Mouse (Mus musculus) frontal cortex, postnatal 14 days (tissue): ENCODE measurements around the gene Ccdc27.

Experiments used
- DNase-seq, 2 experiments: peaks; one replicate each; pipeline ENCODE4 v3.0.0; 2022; ENCODE audit warnings: low spot score in 2 of 2

The Ccdc27 gene

GRCm38 (mm10) chr4:154025641-154026440 lies 16.6 kb downstream of the Ccdc27 start, which contains the start of gene Smim1:
TSS of gene Smim1 (minus strand) at chr4:154026230.
- DNase-seq, result peak in 1 of 2 experiments; percentile 50

GRCm38 (mm10) chr4:154024729-154025521 lies 17.6 kb downstream of the Ccdc27 start:
- no peak for DNase-seq

DNA sequence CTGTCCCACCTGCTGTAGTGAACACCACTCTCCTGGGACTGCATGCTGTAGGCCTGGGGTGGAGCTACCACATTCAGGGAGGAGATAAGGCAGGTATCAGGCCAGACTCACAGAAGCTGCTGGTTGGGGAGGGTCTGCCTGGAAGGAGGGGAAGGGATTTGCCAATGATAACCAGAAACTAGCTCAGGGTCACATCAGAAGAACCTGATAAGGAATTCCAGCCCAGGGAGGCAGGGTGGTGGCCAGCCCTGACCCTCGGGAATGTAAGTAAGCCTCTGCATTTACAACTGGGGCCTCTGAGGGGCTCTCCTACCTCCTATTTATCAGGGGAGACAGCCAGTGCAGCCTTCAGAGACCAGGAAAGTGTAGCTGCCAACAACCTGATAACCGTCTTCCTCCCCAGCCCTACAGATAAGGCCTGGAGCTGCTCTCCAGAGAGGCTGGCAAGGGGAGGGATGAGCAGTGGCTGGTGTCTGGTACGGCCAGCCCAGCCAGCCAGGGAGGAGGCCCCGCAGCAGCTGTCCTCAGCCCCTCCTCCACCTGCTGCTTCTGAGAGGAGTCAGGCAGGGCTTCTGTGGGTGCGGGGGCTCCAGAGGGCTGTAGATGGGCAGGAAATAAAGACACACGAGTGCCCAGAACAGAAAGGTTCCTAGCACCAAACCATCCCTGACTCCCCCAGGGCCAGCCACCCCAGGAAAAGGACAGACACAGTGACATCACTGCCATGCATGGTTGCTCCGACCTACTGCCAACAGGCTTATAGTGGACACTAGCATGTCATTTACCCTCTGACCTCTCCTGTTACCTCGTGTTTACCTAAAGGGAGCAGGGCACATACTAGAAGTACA lies 18.5 kb downstream of the Ccdc27 start:
- no peak for DNase-seq

DNA sequence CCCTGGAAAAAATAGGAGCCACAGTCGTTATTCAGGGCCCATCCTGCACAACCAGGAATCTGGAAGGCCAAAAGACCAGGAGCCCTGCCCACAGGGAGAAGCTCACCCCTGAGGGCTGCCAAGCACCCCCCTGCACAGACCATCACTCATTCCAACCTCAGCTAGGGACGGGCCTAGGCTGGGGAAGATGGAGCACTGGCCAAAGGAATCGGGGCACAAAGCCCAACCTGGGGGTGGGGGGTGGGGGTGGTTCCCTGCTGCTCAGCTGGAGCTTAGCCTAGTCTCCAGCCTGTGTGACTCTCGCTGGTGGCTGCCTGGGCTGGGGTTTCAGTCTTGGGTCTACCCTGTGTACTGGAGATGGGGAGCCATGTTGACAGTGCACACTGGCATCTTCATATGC lies 19.6 kb downstream of the Ccdc27 start:
- no peak for DNase-seq

- DNase-seq, result no peak
Observed at GRCm38 (mm10) chr4:154022407-154022806, 20.1 kb downstream of the Ccdc27 start.

GRCm38 (mm10) chr4:154021432-154021831 lies 21.0 kb downstream of the Ccdc27 start:
- DNase-seq, result no peak

- no peak for DNase-seq
Observed at GRCm38 (mm10) chr4:154019571-154019970, 22.9 kb downstream of the Ccdc27 start.

DNA sequence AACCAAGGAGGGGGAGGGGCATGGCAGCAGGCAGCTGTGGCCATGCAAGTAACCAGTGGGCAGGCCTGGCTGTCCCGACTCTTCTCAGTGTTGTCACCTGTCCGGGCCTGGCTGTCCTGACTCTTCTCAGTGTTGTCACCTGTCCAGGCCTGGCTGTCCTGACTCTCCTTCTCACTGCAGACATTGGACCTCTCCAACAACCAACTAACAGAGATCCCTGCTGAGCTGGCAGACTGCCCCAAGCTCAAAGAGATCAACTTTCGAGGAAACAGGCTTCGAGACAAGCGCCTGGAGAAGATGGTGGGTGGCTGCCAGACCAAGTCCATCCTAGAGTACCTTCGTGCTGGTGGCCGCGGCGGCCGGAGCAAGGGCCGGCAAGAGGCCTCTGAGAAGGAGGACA lies 27.0 kb downstream of the Ccdc27 start:
- DNase-seq, result no peak

DNA sequence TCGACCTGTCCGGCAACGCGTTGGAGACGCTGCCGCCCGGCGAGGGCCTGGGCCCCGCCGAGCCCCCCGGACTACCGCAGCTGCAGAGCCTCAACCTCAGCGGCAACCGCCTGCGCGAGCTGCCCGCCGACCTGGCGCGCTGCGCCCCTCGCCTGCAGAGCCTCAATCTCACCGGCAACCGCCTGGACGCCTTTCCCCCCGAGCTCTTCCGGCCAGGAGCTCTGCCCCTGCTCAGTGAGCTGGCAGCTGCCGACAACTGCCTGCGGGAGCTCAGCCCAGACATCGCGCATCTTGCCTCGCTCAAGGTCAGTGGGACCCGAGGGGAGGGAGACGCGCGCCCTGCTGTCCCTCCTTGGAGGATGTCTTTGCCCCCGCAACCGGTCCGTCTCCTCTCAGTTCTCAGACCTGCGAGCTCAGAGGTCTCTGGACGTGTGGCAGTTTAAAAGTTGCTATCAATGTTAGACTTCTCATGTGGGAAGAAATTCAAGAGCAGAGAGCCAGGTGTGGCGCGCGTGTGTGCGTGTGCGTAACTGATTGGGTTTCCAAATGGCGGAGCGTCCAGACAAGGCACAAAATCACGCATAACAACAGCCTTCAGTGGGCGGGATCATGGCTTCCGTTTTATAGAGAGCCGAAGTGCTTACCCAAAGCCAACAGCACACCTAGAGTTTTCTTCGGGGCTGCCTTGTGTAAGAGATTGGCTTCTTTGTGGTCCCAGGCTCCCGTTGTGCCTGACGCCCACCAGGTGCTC lies 30.2 kb downstream of the Ccdc27 start:
- DNase-seq, result no peak

DNA sequence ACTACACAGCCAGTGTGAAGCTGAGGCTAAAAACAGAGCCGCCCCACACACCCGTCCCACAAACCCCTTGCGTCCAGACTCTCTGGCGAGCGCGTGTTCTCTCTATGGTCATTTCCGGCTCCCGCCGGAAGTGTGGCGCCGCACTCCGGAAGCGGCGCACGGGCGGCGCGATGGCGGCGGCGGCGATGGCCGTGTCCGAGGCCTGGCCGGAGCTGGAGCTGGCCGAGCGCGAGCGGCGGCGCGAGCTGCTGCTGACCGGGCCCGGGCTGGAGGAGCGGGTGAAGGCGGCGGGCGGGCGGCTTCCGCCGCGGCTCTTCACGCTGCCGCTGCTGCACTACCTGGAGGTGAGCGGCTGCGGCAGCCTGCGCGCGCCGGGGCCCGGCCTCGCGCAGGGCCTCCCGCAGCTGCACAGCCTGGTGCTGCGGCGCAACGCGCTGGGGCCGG lies 30.8 kb downstream of the Ccdc27 start, which contains the start of gene Lrrc47:
Gene Lrrc47 (plus strand): TSS at position 86 of the 444 bp plus-strand sequence.
- DNase-seq, result peak; percentile 65 to 77

GRCm38 (mm10) chr4:154010907-154011645 lies 31.4 kb downstream of the Ccdc27 start:
- no peak for DNase-seq

DNA sequence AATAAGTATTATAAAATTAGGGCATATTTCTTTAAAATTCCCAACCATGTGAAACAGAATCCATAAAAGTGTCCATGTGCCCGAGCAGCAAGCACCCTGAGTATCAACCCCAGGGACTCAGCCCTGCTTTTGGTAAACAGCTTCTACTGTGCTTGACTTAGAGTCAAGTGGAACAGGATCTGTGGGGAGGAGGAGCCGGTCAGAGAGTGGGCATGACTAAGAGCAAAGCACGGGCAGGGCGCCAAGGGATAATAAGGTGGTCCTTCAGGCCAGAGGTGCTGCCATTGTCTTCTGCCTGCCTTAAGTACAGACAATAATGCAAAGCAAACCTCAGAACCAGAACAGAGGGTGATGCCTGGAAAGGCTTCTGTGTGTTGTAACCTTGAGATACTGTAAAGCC lies 34.7 kb downstream of the Ccdc27 start:
- no peak for DNase-seq

DNA sequence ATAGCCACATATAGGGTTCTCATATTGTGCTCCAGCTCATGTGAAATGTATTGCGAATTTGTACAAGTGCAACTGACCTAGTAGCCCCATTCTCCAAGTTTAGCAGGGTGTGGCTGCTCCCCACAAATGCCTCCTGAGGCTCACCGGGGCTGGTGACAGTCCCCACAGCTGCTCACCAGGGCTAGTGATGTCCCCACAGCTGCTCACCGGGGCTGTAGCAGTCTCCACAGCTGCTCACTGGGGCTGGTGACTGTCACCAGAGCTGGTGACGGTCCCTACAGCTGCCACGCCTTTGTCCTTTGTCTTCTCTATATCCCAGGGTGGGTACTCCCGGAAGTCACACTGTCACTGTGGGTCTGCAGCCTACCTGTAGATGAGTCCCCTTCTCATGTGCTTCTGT lies 36.2 kb downstream of the Ccdc27 start:
- no peak for DNase-seq

DNA sequence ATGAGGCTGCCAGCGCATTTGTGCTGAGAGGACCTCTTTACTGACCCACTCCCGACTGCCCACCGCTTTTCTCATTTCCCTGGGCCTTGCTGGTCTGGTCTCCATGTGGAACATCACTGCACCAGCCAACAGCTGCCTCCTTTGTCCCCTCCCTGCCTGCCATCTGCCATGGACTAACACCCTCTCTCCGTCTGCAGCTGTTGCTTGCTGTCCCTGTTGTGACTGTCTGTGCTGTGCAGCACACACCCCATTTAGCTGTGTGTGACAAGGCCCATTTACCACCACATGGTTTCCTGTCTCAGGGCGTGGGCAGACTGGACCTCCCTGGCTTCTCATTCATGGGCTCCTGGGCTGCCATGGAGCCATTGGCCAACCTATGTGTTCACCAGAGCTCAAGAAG lies 37.0 kb downstream of the Ccdc27 start:
- DNase-seq, result no peak

GRCm38 (mm10) chr4:153993505-153993904 lies 49.0 kb downstream of the Ccdc27 start:
- no peak for DNase-seq

GRCm38 (mm10) chr4:153992715-153993114 lies 49.8 kb downstream of the Ccdc27 start:
- DNase-seq, result no peak

GRCm38 (mm10) chr4:153980470-153980869 lies 62.0 kb downstream of the Ccdc27 start:
- DNase-seq, result no peak

- no peak for DNase-seq
Observed at GRCm38 (mm10) chr4:153979243-153979642, 63.2 kb downstream of the Ccdc27 start.
